12 mouse cellular contexts compared by ENCODE assay signal in the genomic region with DNA sequence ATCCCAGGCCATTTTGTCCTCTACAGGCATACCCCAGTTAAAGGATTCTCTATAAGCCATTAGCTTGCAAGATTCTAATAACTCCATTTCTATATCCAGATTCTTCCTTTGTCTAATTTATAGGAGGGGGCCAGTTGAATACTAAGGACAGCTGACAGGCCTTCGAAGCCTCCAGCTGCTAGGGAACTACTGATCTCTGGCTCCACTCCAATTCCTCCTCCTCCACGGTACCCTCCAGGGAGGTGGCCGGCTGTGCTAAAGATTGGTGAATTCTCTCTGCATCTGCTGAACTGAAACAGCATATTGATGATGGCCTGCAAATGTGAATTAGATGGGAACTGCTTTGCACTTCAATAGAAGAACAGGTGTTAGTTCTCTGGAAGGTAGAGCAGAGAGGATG.
DNase-seq lines count a peak whose midpoint lies in the region; ATAC-seq and TF ChIP-seq lines count a peak whose summit lies in the region.
"Had no signal": no experiment of that assay in that cellular context is flagged by ENCODE, and none has a peak within 500 bp of the region (broad histone marks: within the 10 kb centered on the region; RNA-seq: fewer than 3 reads in every experiment).

No protein-coding gene starts in this region.

- no peak overlapping the region for H3K4me3 ChIP-seq in midbrain, embryonic 13.5 days (replicated peaks)
- H3K4me3 ChIP-seq in midbrain, embryonic 10.5 days: no peak overlapping the region
- H3K4me3 ChIP-seq in forebrain, postnatal 0 days (ENCODE audit: low read depth, low read length): no peak overlapping the region
- no peak overlapping the region for H3K4me3 ChIP-seq in midbrain, embryonic 14.5 days (replicated peaks; ENCODE audit: low read depth, low read length)
- H3K4me3 ChIP-seq in kidney, embryonic 14.5 days (ENCODE audit: low read length): no peak overlapping the region

- no peak for TF ChIP-seq CTCF in forebrain, postnatal 0 days (IDR thresholded peaks at IDR 0.05; ENCODE audit: low read depth)

- peak overlapping the region; percentile 61 for H3K27ac ChIP-seq in midbrain, embryonic 13.5 days
- H3K27ac ChIP-seq in midbrain, embryonic 10.5 days (replicated peaks): no peak overlapping the region
- no peak overlapping the region for H3K27ac ChIP-seq in forebrain, postnatal 0 days (ENCODE audit: low read depth, low read length)
- H3K27ac ChIP-seq in midbrain, embryonic 14.5 days (replicated peaks; ENCODE audit: low read depth, low read length): peak overlapping the region; percentile 46; the same call in 1 of the 2 replicates
- H3K27ac ChIP-seq in kidney, embryonic 14.5 days (ENCODE audit: low read depth, low read length): no peak overlapping the region

- H3K9ac ChIP-seq in midbrain, embryonic 13.5 days (replicated peaks): no peak overlapping the region
- no peak overlapping the region for H3K9ac ChIP-seq in forebrain, postnatal 0 days
- no peak overlapping the region for H3K9ac ChIP-seq in midbrain, embryonic 14.5 days (replicated peaks; ENCODE audit: low read length)
- H3K9ac ChIP-seq in kidney, embryonic 14.5 days (ENCODE audit: low read depth, low read length): no peak overlapping the region

- H3K9me3 ChIP-seq in midbrain, embryonic 13.5 days: peaks cover 2% of the 10 kb centered on the region; the same call in 1 of the 2 replicates
- no peaks in the 10 kb centered on the region for H3K9me3 ChIP-seq in midbrain, embryonic 10.5 days (replicated peaks)
- no peaks in the 10 kb centered on the region for H3K9me3 ChIP-seq in forebrain, postnatal 0 days (ENCODE audit: low read length)
- no peaks in the 10 kb centered on the region for H3K9me3 ChIP-seq in midbrain, embryonic 14.5 days (ENCODE audit: control insufficient read depth, low read length)
- H3K9me3 ChIP-seq in kidney, embryonic 14.5 days (ENCODE audit: control insufficient read depth, low read length): no peaks in the 10 kb centered on the region

- WGBS in midbrain, embryonic 13.5 days: 17% methylated on average over 3 of the region's 3 CpGs
- WGBS in midbrain, embryonic 10.5 days: 78% methylated on average over 3 of the region's 3 CpGs
- WGBS in forebrain, postnatal 0 days: 12% methylated on average over 3 of the region's 3 CpGs
- WGBS in midbrain, embryonic 14.5 days: 13% methylated on average over 3 of the region's 3 CpGs
- 56% methylated on average over 3 of the region's 3 CpGs for whole genome bisulfite sequencing in kidney, embryonic 14.5 days

- H3K4me1 ChIP-seq in midbrain, embryonic 13.5 days (replicated peaks): peaks cover 11% of the 10 kb centered on the region
- peaks cover 3% of the 10 kb centered on the region; the same call in 1 of the 2 replicates for H3K4me1 ChIP-seq in midbrain, embryonic 10.5 days
- H3K4me1 ChIP-seq in forebrain, postnatal 0 days (ENCODE audit: insufficient read depth): no peaks in the 10 kb centered on the region
- H3K4me1 ChIP-seq in midbrain, embryonic 14.5 days (ENCODE audit: control insufficient read depth, insufficient read depth, low read length): peaks cover 9% of the 10 kb centered on the region
- no peaks in the 10 kb centered on the region for H3K4me1 ChIP-seq in kidney, embryonic 14.5 days (ENCODE audit: control insufficient read depth, insufficient read depth, low read length)

- no peaks in the 10 kb centered on the region for H3K36me3 ChIP-seq in midbrain, embryonic 13.5 days
- H3K36me3 ChIP-seq in midbrain, embryonic 10.5 days: no peaks in the 10 kb centered on the region
- H3K36me3 ChIP-seq in forebrain, postnatal 0 days (ENCODE audit: insufficient read depth): no peaks in the 10 kb centered on the region
- H3K36me3 ChIP-seq in midbrain, embryonic 14.5 days (ENCODE audit: control insufficient read depth, insufficient read depth, low read length): no peaks in the 10 kb centered on the region
- no peaks in the 10 kb centered on the region for H3K36me3 ChIP-seq in kidney, embryonic 14.5 days (ENCODE audit: control insufficient read depth, insufficient read depth, low read length)

- DNase-seq in midbrain, embryonic 10.5 days (ENCODE audit: low spot score): no peak
- peak; percentile 10 for DNase-seq in forebrain, postnatal 0 days
- DNase-seq in midbrain, embryonic 14.5 days: peak; percentile 81
- DNase-seq in testis, postnatal 14 days (ENCODE audit: low spot score): no peak
- no peak for DNase-seq in cerebellum, adult 8-10 months
- DNase-seq: cerebellum, adult 9-11 months; gastrocnemius, postnatal 10 days; kidney, adult 18-20 months had no signal

- no peaks in the 10 kb centered on the region for H3K27me3 ChIP-seq in midbrain, embryonic 13.5 days
- no peaks in the 10 kb centered on the region for H3K27me3 ChIP-seq in midbrain, embryonic 10.5 days (ENCODE audit: low read depth, poor library complexity, severe bottlenecking)
- no peaks in the 10 kb centered on the region for H3K27me3 ChIP-seq in forebrain, postnatal 0 days (ENCODE audit: insufficient read depth, low read length)
- no peaks in the 10 kb centered on the region for H3K27me3 ChIP-seq in midbrain, embryonic 14.5 days (ENCODE audit: control insufficient read depth, insufficient read depth, low read length)
- H3K27me3 ChIP-seq in kidney, embryonic 14.5 days (ENCODE audit: control insufficient read depth, insufficient read depth, low read length): no peaks in the 10 kb centered on the region

- ATAC-seq in midbrain, embryonic 13.5 days: peak; percentile 86
- ATAC-seq in forebrain, postnatal 0 days: 0 out of 2 replicates have a peak, but pooled peaks have one; percentile 20
- ATAC-seq in midbrain, embryonic 14.5 days (ENCODE audit: low FRiP score, low TSS enrichment): peak; percentile 78; the same call in 1 of the 2 replicates
- no peak for ATAC-seq in kidney, embryonic 14.5 days (ENCODE audit: low FRiP score, low TSS enrichment)
- ATAC-seq: lung, postnatal 0 days had no signal

- no peak overlapping the region for H3K4me2 ChIP-seq in midbrain, embryonic 13.5 days (replicated peaks)
- no peak overlapping the region for H3K4me2 ChIP-seq in forebrain, postnatal 0 days (ENCODE audit: low read depth)
- H3K4me2 ChIP-seq in midbrain, embryonic 14.5 days (ENCODE audit: low read length): no peak overlapping the region
- no peak overlapping the region for H3K4me2 ChIP-seq in kidney, embryonic 14.5 days (replicated peaks; ENCODE audit: low read depth, low read length)
- H3K4me2 ChIP-seq: liver, embryonic 11.5 days had no signal

Comparison
In these comparisons a context has a peak if more than half of its experiments do, and no peak if none do; other contexts are left out.
1. H3K27ac ChIP-seq: peak in midbrain, embryonic 13.5 days (single experiment) and midbrain, embryonic 14.5 days (single experiment); none in midbrain, embryonic 10.5 days (single experiment), forebrain, postnatal 0 days (single experiment) and kidney, embryonic 14.5 days (single experiment).
2. DNase-seq: peak in forebrain, postnatal 0 days (single experiment) and midbrain, embryonic 14.5 days (single experiment); none in midbrain, embryonic 10.5 days (single experiment), testis, postnatal 14 days (single experiment) and cerebellum, adult 8-10 months (single experiment).